Mouse (Mus musculus): ENCODE results near the gene Apbb2.

Gene Apbb2

DNA sequence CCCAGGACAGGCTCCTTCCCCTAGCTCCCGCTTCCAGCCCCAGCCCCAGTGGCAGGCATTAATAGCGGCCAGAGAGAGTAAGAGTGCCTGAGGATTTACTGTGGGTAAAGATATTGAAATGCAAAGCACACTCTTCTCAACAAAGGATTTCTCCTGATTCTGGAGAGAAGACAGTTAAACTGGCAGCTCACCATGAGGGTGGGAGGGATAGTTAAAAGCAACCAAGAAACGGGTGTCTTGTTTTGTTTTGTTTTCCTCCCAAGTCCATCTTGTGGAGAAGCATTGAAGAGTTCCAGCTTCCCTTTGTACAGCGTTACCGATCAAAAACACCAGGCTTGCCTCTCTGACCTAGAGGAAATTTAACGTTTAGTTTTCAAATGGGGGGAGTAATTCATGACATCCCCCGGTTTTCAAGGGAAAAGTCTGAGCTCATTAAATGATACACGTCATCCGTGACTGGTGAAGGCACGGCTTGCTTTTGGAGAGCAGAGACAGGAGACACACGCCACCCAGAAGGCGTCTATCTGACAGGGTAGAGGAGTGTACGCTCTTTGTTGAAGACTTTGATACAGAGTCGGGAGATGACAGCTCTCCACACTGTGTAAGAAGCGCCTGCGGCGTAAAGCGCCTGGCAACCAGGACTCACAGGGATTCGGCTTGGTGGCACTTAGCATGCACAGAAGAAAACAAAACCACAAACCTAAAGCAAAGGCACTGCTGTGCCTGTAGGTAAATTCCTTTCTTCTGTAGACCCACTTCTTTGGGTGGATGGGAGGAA lies 290.4 kb downstream of the Apbb2 start:
- no peak for DNase-seq

DNA sequence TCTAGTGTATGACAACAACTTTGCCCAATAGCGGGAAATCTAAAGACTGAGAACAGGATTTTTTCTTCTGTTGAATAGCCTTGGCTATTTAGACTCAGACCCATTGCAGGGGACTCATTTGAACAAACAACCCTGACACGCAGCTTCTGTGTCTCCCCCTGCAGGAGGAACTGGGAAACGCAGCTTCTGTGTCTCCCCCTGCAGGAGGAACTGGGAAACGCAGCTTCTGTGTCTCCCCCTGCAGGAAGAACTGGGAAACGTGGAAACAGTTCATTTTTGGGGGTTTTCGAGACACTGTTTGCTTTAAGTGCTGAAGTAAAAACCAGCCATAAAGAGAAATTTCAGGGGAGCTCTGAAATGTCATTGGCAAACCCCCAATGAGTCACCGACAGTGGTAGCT lies 292.2 kb downstream of the Apbb2 start:
- DNase-seq = no peak

DNA sequence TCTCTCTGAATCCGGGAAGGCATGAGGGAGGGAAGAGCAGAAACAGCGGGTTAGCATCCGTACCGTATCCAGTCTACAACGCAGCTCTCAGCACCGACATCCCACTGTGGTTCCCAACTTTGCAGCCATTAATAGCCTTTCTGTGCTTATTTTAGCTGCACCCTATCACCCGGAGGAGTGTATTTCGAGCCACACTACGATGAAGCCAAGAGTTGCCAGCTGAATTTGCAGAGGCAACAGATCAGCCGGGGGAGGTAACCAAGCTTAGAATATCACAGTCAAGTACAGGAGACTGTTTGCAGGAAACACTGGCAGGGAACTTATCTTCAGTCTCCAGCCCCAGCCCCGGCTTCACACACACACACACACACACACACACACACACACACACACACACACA lies 295.0 kb downstream of the Apbb2 start:
- DNase-seq = no peak

DNA sequence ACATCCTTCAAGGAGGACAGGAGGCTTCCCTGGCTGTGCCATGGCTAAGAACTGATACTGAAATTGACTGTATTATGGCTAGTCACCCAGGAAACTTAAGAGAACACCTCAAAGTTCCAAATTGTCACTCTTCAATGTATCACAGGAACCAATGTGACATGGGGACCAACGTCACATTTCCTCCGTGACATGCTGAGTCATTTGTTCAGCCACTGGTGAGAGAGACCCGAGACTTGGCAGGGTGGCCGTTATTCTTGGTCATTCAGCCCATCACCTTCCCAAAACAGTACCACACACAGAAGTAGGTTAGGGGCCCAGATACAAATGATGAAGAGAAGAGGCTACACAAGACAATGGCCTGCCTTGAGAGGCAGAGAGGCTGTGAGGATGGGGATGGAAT lies 295.5 kb downstream of the Apbb2 start:
- DNase-seq = no peak

DNA sequence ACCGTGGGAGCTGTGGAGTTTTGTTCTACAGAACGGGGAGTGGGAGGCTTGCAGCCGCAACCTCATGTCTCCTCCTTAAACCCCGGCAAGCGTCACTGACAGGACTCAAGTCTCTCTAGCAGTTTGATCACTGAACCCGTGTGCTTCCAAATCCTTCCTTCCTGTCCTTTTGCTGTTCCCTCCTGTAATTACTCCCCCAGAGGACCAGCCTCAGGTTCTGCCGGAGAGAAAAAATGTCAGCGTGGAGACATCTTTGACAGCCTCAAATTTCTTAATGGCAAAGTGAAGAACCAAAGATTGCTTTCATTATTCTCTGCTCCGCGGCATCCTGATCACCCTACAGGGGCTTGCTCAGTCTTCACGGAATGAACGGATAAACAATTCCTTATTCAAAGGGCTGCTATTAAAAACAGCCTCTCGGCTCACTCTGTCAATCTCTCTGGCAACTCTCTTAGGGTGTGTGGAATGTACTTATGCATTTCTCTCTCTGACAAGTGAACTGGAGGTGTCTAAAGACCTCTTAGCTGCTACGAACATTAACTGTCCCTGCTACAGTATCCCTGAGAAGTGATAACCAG lies 298.7 kb downstream of the Apbb2 start:
- DNase-seq = no peak

DNA sequence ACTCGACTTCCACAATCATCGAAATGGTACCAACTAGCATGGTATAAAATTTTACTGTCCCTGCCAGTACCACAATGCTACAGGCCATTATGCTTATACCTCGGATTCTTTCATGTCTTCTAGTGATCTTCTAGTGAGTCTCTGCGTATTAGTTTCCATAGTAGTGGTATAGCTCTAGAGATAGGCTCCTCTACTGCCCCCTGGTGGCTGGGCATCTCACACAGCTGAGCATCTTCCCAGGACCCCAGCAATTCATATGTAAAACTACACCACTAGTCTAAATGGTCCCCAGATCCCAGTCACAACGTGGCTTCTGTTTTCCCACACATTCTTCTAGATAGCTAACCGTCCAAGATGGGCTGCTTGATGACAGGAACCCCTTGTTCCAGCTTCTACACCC lies 299.2 kb downstream of the Apbb2 start:
- peak; percentile 70 for DNase-seq

DNA sequence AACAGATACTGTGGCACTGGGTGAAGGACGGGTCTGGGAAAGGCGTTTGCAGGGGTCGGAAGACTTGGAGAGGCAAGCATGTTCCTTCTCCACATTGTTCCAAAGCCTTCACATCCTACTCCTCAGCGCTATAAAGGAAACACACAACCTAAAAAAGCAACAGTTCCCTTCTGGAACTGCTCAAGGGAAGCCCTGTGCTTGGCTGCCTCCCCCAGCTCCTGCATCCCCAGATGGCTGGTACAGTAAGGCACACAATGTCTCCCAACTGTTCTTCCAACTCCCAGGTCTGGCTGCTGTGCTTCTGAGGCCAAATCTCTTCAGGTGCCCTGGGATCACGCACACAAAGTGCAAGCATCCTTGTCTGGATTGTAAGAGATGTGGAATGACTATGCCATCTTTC lies 302.8 kb downstream of the Apbb2 start:
- DNase-seq = no peak

DNA sequence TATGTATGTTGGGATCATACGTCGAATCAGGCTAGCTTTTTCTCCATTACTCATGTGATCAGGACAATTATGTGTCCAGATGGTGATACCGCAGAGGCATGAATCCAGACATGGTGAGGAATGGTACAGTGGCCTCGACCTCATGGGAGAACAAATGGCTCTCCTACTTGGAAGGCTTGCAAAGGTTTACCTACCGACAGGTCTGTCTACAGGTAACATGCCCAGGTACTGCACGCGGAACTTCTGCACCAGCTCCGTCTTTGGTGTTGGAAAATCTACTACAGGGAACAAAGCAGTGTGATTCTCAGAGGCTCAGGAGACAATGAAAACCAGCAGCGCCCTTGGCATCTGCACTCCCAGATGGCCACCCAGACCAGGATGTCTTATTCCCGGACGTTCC lies 307.8 kb downstream of the Apbb2 start:
- no peak for DNase-seq

DNA sequence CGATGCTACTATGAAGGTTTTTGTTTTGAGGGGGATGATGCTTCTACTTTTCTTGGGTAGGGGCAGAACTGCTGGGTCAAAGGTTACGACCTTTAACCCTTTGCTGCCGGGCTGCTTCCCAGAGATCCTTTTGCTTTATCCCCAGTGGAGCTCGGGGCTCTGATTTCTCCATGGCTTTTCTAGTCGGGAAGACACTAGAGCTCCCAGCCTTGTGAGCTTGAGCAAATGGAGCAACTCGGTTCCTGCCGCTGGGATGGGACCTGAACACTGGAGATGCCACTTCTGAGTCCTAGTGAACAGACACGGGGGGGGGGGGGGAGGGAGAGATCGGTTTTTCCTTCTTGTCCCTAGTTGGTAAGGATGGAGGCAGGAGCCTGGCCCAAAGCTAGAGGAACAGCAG lies 308.3 kb downstream of the Apbb2 start:
- DNase-seq = no peak

DNA sequence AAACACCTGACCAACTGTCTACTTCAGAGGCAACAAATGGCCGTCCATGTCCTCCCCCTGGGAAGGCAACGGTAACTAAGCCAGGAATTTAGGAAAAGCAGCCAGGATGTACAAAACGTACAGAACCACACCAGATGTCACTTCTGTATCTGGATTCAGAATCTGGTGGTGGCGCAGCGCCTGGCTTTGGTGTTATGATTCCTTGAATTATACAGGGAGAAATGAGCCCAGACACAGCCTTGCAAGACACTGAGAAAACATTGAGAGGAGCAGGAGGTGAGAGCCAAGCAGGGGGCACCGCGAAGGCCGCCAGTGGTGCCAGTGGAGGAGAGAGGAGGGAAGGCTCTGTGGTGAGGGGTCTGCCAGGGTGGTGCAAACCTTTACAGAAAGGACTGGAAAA lies 313.1 kb downstream of the Apbb2 start:
- no peak for DNase-seq

DNA sequence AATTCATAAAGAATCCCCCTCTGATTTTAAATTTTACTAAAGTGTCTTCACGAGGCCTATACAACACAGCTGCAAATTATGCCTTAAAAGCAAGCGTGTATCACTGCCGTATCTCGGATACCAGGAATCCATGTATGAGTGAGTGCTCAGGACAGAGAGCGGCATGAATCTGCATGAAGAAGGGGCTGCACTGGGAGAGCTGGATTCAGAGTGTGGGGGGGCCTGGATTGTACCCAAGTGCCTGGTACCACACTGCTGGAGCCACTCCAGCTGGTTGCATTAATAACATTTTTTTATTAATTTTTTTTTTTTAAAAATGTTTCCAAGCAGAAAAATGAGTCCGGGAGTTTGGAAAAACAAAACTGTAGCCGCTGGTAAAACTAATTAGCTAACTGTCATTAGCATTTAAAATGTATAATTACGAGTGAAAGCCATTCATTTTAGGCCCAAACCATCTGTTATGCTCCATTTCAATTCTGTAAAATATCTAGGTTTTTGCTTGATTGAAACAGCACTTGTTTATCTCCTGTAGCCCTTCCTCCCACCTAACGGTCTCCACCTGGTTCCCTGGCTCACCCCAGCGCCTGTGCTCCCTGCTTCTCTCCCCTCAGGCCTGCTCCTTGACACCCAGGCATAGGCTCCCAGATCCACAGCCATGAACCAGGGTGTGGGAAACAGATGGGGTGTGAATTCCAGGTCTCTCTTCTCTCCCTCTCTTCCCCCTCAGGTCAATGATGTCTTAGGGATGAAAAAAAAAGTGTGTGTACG lies 314.1 kb downstream of the Apbb2 start:
- DNase-seq = no peak

DNA sequence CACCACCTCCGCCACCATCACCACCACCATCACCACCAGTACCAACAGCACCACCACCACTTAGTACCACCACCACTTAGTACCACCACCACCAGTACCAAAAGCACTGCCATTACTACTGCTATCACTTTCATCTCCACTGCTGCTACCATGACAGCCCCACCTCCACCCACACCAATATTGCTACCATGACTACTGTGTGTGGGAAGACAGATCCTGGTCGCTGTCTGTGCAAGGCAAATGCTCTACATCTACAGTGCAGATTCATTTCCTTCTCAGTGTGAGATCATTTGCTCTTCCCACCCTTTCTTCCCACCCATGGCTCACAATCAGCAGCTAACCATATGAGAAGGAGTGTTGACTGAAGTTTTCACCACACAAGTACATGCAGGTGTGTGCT lies 315.7 kb downstream of the Apbb2 start:
- DNase-seq = no peak

DNA sequence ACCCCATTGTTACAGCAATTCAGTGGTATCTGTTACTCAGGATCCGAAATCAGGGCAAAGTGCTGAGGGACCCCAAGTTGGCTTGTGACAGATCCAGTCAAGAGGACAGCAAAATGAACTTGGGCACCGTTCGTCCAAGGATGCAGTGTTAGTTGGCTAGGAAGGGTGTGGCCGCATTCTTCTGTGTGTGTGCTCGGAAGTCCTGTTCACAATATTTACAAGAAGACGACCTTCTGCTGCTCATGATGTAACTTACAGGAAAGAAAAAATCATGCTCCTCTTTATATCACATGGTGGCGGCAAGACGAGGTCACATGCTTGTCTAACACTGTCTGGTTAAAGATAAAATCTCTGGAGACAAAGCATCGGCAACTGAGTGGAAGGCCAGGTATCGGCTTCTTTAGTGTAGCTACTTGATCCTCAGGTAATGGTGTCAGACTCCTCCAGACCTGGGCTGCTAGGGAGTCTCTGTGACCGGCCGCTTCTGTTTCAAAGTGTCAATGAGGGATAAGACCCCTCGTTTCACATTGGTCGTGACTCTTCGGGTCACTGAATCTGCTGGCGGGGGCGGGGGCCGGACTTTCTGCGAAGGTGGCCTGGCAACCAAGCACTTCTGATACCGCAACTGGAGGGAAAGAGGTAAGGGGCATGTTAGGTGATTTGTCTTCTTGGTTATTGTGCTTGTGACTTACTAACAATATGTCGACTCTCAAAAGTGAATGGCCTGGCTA lies 316.3 kb downstream of the Apbb2 start:
- no peak for DNase-seq

DNA sequence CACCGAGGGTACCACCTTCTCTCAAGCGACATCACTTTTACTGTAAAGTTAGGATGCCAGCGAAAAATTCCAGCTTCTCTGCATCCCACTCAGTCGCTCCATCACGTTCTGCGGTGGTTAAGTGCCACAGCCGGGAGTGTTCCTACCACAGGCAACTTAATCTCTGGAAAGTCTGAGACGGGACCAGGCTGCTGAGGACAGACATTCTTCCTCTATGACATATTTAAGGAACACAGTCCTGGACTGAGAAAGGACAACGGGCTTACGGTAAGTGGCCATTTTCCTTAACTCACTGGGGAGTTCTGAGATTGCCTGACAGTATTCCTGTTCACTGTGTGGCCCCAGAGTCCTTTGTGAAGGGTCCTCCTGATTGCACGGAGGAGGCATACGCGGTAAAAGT lies 318.0 kb downstream of the Apbb2 start:
- no peak for DNase-seq

DNA sequence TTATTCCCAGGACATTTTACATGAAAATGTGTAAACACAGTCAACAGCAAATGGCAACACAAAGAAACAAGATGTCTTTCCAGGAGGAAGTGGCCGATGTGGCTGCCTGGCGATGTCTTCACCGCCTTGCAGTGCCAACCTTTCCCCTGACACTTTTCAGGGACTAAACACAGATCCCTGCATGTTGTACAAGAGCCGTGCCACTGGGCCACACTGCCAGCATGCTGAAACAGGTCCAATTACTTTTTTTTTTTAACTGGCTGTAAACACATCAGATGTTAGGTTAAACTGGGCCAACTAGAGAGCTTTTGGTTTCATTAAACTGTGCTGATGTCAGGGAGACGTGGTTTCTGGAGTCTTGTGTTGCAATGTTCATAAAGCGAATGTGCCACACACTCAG lies 319.7 kb downstream of the Apbb2 start:
- no peak for DNase-seq

DNA sequence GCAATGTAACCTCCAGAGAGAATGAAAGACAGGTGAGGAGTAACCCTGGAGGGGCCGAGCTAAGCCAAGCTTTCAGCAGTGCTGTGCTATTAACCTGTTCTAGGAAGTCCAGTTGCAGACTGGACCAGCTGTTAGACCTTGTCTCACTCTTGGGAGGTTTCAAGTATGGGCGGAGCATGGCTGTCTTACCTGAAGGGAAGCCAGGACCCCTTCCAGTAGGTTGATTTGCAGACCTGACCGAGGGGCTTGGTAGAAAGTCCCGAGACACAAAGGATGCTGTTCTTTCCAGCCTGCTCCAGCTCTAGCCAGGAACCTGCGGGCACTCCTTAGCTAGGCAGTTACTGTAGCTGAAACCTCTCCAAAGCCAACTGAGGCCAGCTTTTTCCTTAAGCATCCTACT lies 322.5 kb downstream of the Apbb2 start:
- no peak for DNase-seq

DNA sequence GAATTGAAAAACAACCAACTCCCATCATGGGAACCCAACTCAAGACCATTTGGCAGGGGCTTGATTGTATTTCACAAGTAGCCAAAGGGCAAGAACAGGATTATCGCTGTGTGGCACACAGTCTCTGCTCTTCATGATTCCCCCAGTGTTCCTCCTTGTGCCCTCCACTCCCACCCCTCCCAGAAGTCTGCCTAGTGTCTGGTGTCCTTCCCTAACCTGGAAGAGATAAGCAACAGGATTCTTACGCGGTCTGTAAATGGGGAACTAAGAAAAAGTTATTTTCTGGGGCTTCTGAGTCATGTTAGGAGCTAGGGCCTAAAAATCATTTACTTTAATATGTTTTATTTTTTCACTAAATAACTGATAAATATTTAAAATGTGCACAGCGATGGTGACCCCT lies 323.6 kb downstream of the Apbb2 start:
- no peak for DNase-seq

DNA sequence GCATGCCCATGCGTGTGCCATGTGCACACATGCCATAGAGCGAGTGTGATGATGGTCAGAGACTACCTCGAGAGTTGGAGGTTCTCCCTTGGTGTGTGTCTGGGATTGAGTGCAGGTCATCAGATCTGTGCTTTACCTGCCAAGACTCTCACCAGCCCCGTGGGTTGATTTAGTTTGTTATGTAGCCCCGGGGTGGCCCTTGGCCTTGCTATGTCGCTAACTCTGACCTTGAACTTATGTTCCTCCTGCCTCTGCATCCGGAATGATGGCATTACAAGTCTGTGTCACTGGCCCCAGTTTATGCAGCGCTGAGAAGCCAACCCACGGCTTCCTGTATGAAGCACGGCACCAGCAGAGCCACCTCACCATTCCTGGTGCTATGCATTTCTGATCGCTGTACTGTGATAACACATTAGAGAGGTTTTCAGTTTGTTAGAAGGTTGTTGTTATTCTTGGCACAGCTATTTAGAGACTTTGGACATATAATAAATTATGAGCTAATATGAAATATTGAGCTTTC lies 324.4 kb downstream of the Apbb2 start:
- no peak for DNase-seq

DNA sequence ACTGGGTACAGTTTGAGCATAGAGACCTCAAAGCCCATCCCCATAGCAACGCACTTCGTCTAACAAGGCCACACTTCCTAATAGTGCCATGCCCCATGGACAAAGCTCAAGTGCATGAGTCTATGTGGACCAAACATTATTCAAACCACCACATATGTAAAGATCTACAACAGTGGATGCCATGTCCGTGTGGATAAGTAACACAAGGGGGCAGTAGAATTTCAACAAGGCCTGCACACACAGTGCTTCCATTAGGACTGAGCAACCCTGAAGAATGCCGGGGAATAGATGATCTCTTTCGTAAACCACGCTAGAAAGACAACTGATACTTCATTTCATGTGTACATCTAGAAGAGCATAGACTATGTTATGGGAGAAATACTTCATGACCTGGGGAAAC lies 337.8 kb downstream of the Apbb2 start:
- DNase-seq = no peak

DNA sequence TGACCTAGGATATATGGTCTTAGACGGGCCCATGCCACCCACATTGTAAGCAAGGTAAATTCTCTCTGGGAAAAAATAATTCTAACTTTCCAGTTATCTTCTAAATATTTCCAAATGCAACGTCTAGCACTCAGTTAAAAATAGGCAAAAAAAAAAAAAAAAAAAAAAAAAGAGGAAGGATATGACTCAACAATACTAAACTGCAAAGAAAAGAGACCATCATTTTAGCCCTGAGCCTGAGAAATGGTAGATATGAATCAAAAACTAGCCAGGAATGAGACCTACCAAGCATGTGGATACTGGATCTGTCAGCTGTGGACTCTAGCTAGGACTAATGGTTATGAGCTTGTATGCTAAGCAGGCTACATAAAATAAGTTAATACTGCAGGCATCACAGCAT lies 338.9 kb downstream of the Apbb2 start:
- no peak for DNase-seq

DNA sequence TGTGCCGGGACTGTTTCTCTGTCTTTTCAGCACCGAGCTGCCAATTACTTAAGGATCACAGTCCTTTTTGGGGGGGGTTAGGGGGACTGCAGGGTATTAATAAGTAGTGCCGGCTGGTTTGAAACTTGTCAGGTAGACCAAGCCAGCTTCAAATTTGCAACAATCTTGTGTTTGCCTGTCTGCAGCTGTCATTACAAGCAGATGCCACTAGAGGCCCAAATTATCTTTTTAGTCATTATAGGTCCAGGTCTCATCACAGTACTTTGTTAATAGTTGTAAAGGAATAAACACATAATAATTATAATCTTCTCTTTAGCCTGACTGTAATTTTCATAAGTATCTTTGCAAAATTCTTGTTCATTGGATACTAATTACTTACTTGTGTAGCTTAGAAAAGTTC lies 344.2 kb downstream of the Apbb2 start:
- DNase-seq = no peak

DNA sequence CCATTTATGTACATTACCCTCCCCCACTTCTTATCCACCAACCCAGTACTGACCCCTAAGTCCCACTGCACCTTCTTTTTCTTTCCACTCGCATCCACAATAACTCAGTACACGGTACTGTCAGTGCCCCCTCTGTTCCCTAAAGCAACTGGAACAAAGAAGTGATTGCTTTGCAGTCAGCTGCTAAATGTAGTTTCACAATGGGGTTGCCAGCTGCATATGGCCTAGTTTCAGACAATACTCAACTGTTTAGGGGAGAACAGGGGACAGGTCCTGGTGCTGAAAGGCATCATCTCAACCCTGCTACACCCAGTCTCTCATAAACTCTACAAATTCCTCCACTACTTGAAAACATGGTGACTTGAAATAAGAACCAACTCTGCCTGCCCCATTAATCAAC lies 347.4 kb downstream of the Apbb2 start:
- no peak for DNase-seq

DNA sequence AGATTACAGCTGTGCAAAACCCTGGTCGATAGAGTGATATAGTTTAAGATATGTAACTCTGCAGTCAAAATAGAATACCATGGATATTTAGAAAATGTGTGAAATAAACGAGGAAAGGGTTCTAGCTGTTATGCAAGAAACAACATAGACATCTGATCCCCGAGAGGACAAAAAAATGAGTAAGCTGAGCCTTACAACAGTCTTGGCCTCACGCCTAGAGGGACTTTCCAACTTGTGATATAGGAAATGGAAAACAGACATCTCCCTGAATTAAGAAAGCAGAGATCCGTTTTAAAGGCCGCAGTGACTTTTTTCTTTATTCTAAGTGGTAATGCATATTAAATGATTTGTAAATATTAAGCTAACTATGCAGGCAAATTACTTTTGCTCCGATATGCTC lies 349.0 kb downstream of the Apbb2 start:
- DNase-seq = no peak
